Mouse (Mus musculus) liver, postnatal 0 days (tissue): ENCODE data around the gene Rarres2. TPM values are rescaled to one million over a fixed set of nuclear protein-coding genes. Genes with fewer than 3 reads are reported as not detected.

Experiments
- ATAC-seq: fragments of 200-750 bp; cut with Nextera tagmentation; 2 replicates; pipeline ENCODE4 v1.8.0; 2017; ENCODE audit warnings: mild to moderate bottlenecking, moderate library complexity
- DNase-seq: peaks from one replicate; pipeline ENCODE4 v3.0.0-alpha.2; 2016
- H3K27ac ChIP-seq: fragments of 300-500 bp; sonication (generic); 2 replicates; pipeline ENCODE4 v1.5.1; 2014; ENCODE audit warnings: antibody characterized with exemption, moderate library complexity, mild to moderate bottlenecking, low read depth
- H3K27me3 ChIP-seq: fragments of 300-500 bp; sonication (generic); 2 replicates; pipeline ENCODE4 v1.6.1; 2014; ENCODE audit warnings: low read length, control low read depth, mixed read lengths; ENCODE audit not compliant: insufficient read depth
- H3K36me3 ChIP-seq: fragments of 300-500 bp; sonication (generic); replicated peaks from 2 replicates; pipeline ENCODE4 v1.6.1; 2014; ENCODE audit warnings: mild to moderate bottlenecking, control low read depth, low read length, moderate library complexity, mixed read lengths; ENCODE audit not compliant: insufficient read depth
- H3K4me1 ChIP-seq: fragments of 300-500 bp; sonication (generic); 2 replicates; pipeline ENCODE4 v1.6.1; 2014; ENCODE audit warnings: antibody characterized with exemption, mild to moderate bottlenecking, control low read depth; ENCODE audit not compliant: insufficient read depth
- H3K4me2 ChIP-seq: fragments of 300-500 bp; sonication (generic); 2 replicates; pipeline ENCODE4 v1.6.1; 2014; ENCODE audit warnings: low read depth, mild to moderate bottlenecking, low read length, moderate library complexity, mixed read lengths
- H3K4me3 ChIP-seq: fragments of 300-500 bp; sonication (generic); 2 replicates; pipeline ENCODE4 v1.5.1; 2014; ENCODE audit warnings: low read depth, low read length
- H3K9ac ChIP-seq: fragments of 300-500 bp; sonication (generic); replicated peaks from 2 replicates; pipeline ENCODE4 v1.6.1; 2014; ENCODE audit warnings: mild to moderate bottlenecking, moderate library complexity
- H3K9me3 ChIP-seq: fragments of 300-500 bp; sonication (generic); 2 replicates; pipeline ENCODE4 v1.6.1; 2016; ENCODE audit warnings: mild to moderate bottlenecking, control low read depth, low read length, mixed read lengths
- CTCF ChIP-seq: sonication (generic); IDR thresholded peaks from 2 replicates; pipeline ENCODE4 v1.5.1; 2016; ENCODE audit warnings: antibody characterized with exemption, low read depth
- EP300 ChIP-seq: IDR thresholded peaks from 2 replicates; pipeline ENCODE4 v1.6.1; 2016; ENCODE audit warnings: antibody characterized with exemption, low read depth, mild to moderate bottlenecking
- WGBS: fragments of 180-500 bp; shearing (Covaris S2); extraction: QIAGEN DNeasy Blood & Tissue Kit; methylation state at CpG from one replicate; pipeline ENCODE4 v1.1.7; 2014; ENCODE audit not compliant: insufficient replicate concordance; 5-methylcytosine and 5-hydroxymethylcytosine counted together
- polyA plus RNA-seq: library from polyadenylated mRNA; unstranded; fragments of >200 nt; fragmentation: Nextera tagmentation; extraction: Ambion mirVana; gene quantifications from 2 replicates; pipeline ENCODE4 v1.2.1, GENCODE M21; 2015

Rarres2 gene
- 485 and 531 TPM in 2 replicates for polyA plus RNA-seq

DNA sequence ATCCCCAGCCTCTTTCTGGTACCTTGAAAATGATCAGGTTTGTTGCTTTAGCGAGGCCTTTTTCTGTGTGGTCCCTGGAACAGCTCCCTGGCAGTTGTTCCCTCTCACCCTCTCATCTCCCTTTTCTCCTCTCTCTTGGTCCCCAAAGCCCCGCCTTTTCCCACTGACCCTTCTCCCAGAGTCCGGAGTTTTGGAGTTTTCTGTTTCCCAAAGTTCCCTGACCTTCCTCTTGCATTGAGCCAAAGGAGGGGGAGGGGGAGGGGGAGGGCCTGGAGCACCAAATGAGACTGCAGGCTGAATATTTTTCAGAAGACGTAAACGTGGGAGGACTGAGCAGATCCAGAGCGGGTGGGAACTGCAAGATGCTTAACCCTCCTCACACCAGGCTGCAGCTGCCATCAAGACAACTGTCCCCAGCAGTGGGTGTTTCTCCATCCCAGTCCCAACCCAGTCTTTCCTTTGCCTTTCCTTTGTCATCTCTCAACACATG, at the start of gene Rarres2:
TSS of gene Rarres2 (minus strand) at position 218 of the 490 bp plus-strand sequence.
- peak within 1 kb of the TSS; percentile 68 for H3K4me2 ChIP-seq
- no peaks in the 10 kb centered on the region for H3K36me3 ChIP-seq
- no peaks in the 10 kb centered on the region for H3K27me3 ChIP-seq
- peak within 1 kb of the TSS; percentile 36 for H3K9ac ChIP-seq
- peak within 1 kb of the TSS; percentile 36 for H3K4me3 ChIP-seq
- peak; percentile 80 for ATAC-seq
- H3K9me3 ChIP-seq, result no peaks in the 10 kb centered on the region
- peak within 1 kb of the TSS; percentile 84 for H3K27ac ChIP-seq
- H3K4me1 ChIP-seq, result peaks cover 19% of the 10 kb centered on the region
- TF ChIP-seq CTCF (no peak), EP300 (peak; percentile 46; the same call in 1 of the 2 replicates)
- WGBS, result 45% methylated on average over 6 of the region's 6 CpGs
- DNase-seq, result peak; percentile 65

DNA sequence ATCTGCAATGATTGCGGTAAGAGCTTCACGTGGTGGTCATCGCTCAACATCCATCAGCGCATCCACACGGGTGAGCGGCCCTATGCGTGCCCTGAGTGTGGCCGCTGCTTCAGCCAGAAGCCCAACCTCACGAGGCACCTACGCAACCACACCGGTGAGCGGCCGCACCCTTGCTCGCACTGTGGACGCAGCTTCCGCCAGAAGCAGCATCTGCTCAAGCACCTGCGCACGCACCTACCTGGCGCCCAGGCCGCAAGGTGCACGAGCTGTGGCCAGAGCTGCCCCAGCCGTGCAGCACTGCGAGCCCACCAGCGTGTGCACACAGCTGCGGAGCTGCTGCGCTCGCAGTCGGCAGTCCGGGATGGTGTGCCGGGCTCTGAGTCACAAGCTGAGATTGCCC, 47.4 kb upstream of the Rarres2 start:
- Histone ChIP-seq H3K4me2 (no peak overlapping the region), H3K27ac (no peak overlapping the region), H3K36me3 (peaks cover 19% of the 10 kb centered on the region), H3K27me3 (no peaks in the 10 kb centered on the region), H3K4me3 (no peak overlapping the region), H3K9ac (no peak overlapping the region), H3K4me1 (no peaks in the 10 kb centered on the region), H3K9me3 (no peaks in the 10 kb centered on the region)
- 91% methylated on average over 30 of the region's 30 CpGs for WGBS
- TF ChIP-seq CTCF (no peak), EP300 (no peak)
- DNase-seq (no peak), ATAC-seq (no peak)

DNA sequence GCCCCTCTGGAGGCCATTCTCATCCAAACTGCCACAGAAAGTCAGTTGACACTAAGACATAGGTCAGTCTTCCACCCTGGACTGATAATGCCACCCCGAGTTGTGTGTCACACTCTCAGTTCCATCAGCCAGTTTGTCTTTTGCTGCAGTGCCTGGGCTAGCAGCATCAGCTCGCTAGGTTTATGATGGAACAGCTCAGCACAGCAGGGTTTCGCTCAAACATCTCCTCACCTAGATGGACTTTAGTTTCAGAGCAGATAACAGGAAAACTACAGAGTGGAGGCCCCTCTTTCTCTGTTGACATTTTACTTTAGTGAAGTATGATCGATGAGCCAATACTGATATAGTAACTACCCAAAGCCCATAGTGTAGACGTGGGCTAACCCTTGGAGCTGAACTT, 42.2 kb upstream of the Rarres2 start:
- Histone ChIP-seq H3K27me3 (no peaks in the 10 kb centered on the region), H3K4me2 (no peak overlapping the region), H3K36me3 (peaks cover 8% of the 10 kb centered on the region), H3K4me3 (no peak overlapping the region), H3K4me1 (no peaks in the 10 kb centered on the region), H3K9me3 (no peaks in the 10 kb centered on the region), H3K27ac (no peak overlapping the region), H3K9ac (no peak overlapping the region)
- no peak for TF ChIP-seq EP300
- no peak for TF ChIP-seq CTCF
- WGBS, result 63% methylated on average over 5 of the region's 5 CpGs
- ATAC-seq (no peak), DNase-seq (no peak)

DNA sequence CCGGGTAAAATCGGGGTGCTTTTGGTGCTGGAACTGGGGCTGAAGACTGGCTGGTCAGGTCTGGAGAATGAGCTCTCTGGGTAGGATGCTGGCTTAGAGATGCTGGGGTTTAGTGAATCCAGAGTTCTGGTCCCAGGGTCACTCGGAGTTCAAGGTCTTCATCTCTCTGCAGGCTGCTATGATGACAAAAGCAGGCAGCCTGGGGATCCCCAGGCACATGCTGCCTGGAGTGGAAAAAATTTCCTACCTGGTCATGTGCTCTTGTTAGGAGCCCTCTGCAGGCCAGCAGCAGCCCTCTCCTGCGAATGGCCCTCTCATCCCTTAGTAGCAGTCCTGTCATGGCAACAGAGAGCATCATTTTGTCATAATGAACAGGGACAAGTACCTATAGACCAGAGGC, 40.9 kb upstream of the Rarres2 start:
- Histone ChIP-seq H3K4me1 (no peaks in the 10 kb centered on the region), H3K36me3 (no peaks in the 10 kb centered on the region; the same call in 1 of the 2 replicates), H3K4me2 (no peak overlapping the region), H3K9me3 (no peaks in the 10 kb centered on the region), H3K27ac (no peak overlapping the region), H3K4me3 (no peak overlapping the region), H3K27me3 (no peaks in the 10 kb centered on the region), H3K9ac (no peak overlapping the region)
- TF ChIP-seq CTCF (no peak), EP300 (no peak)
- WGBS, result 73% methylated on average over 4 of the region's 4 CpGs
- DNase-seq, result no peak
- no peak for ATAC-seq

DNA sequence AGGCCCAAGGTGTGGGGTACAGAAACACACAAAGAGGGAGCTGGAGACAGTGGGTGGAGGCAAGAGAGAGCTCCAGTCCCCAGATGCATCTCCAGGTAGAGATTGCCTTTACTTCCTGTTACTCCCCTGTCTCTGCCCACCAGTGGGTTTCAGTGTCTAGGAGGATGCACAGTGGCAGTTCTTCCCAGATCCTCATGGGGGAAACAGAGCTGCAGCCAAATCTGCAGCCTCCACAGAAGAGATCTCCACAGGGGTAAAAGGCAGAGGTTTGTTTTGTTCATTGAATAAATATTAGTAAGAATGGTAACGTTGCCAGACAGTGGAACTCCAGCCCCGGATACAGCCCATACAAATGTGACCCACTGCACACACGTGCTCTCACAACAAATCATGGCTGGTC, 38.1 kb upstream of the Rarres2 start:
- no peak for TF ChIP-seq EP300
- no peak for TF ChIP-seq CTCF
- no peaks in the 10 kb centered on the region for H3K27me3 ChIP-seq
- no peak overlapping the region for H3K9ac ChIP-seq
- no peak for DNase-seq
- H3K36me3 ChIP-seq, result no peaks in the 10 kb centered on the region; the same call in 1 of the 2 replicates
- no peak overlapping the region for H3K27ac ChIP-seq
- no peak overlapping the region for H3K4me2 ChIP-seq
- no peak for ATAC-seq
- no peak overlapping the region for H3K4me3 ChIP-seq
- no peaks in the 10 kb centered on the region for H3K9me3 ChIP-seq
- no peaks in the 10 kb centered on the region for H3K4me1 ChIP-seq
- WGBS, result 66% methylated on average over 3 of the region's 3 CpGs

DNA sequence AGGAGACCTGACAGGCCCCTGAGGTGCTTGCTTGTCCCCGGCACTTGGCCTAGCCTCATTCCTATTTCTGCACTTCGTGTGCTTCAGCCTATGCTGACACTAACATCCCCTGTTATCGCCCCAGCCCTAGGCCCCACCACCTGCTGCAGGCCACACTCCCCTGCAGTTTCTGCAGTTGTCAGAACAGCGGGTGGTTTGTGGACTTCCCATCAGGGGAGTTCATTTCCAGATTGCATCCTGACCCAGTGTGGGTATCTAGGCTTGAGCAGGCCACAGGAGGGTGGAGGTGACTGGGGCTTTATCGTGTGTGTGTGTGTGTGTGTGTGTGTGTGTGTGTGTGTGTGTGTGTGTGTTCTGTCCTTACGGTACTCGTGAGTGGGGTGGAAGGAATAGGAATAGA, 36.9 kb upstream of the Rarres2 start:
- Histone ChIP-seq H3K4me3 (no peak overlapping the region), H3K9ac (no peak overlapping the region), H3K27me3 (no peaks in the 10 kb centered on the region), H3K36me3 (no peaks in the 10 kb centered on the region; the same call in 1 of the 2 replicates), H3K9me3 (no peaks in the 10 kb centered on the region), H3K4me1 (no peaks in the 10 kb centered on the region), H3K4me2 (no peak overlapping the region), H3K27ac (no peak overlapping the region)
- DNase-seq, result no peak
- TF ChIP-seq EP300, result no peak
- no peak for TF ChIP-seq CTCF
- peak; percentile 56 for ATAC-seq
- WGBS, result 39% methylated on average over 5 of the region's 7 CpGs

DNA sequence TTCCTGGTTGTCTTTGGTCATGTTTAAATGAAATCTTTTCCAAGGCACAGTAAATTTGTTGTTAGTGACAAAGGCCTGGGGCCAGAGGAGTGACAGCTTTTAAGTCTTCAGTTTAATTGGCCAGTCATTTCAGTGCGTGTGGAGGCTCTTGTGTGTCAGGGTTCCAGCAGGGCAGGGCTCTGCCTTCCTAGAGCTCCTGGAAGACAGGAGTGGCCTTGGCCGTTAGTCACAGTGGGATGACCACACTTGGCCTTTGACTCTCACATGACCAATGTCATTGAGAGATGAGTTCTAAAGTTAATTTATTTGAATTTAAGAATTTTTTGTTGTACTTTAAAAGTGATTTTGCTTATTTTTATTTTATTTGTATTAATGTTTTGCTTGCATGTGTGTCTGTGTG, 35.5 kb upstream of the Rarres2 start:
- Histone ChIP-seq H3K36me3 (no peaks in the 10 kb centered on the region), H3K4me1 (peaks cover under 1% of the 10 kb centered on the region; the same call in 1 of the 2 replicates), H3K4me3 (no peak overlapping the region), H3K27me3 (no peaks in the 10 kb centered on the region), H3K9me3 (no peaks in the 10 kb centered on the region), H3K9ac (no peak overlapping the region), H3K4me2 (no peak overlapping the region), H3K27ac (no peak overlapping the region)
- 77% methylated on average over 2 of the region's 2 CpGs for WGBS
- ATAC-seq, result no peak
- TF ChIP-seq EP300, result no peak
- TF ChIP-seq CTCF, result no peak
- no peak for DNase-seq
